Mouse (Mus musculus) kidney, embryonic 15.5 days (tissue): ENCODE results near the gene Pla2g6. TPM values are rescaled to one million over a fixed set of nuclear protein-coding genes. Genes with fewer than 3 reads are reported as not detected.

Source experiments
- ATAC-seq: fragments of 200-750 bp; cut with Nextera tagmentation; replicated peaks from 2 replicates; pipeline ENCODE4 v1.8.0; 2017; ENCODE audit warnings: moderate TSS enrichment; ENCODE audit not compliant: low FRiP score
- H3K27ac ChIP-seq: fragments of 300-500 bp; sonication (generic); 2 replicates; pipeline ENCODE4 v1.5.1; 2015; ENCODE audit warnings: mild to moderate bottlenecking, inconsistent platforms
- H3K27me3 ChIP-seq: fragments of 300-500 bp; sonication (generic); 2 replicates; pipeline ENCODE4 v1.6.1; 2015; ENCODE audit warnings: inconsistent platforms
- H3K36me3 ChIP-seq: fragments of 300-500 bp; sonication (generic); 2 replicates; pipeline ENCODE4 v1.6.1; 2015; ENCODE audit warnings: inconsistent platforms
- H3K4me1 ChIP-seq: fragments of 300-500 bp; sonication (generic); 2 replicates; pipeline ENCODE4 v1.6.1; 2015; ENCODE audit warnings: inconsistent platforms
- H3K4me2 ChIP-seq: fragments of 300-500 bp; sonication (generic); 2 replicates; pipeline ENCODE4 v1.6.1; 2015; ENCODE audit warnings: moderate library complexity, mild to moderate bottlenecking, inconsistent platforms
- H3K4me3 ChIP-seq: fragments of 300-500 bp; sonication (generic); replicated peaks from 2 replicates; pipeline ENCODE4 v1.5.1; 2015; ENCODE audit warnings: mild to moderate bottlenecking, inconsistent platforms
- H3K9ac ChIP-seq: fragments of 300-500 bp; sonication (generic); 2 replicates; pipeline ENCODE4 v1.6.1; 2015; ENCODE audit warnings: mild to moderate bottlenecking, inconsistent platforms
- H3K9me3 ChIP-seq: fragments of 300-500 bp; sonication (generic); replicated peaks from 2 replicates; pipeline ENCODE4 v1.6.1; 2016; ENCODE audit warnings: inconsistent platforms
- WGBS: fragments of 180-500 bp; shearing (Covaris S2); methylation state at CpG from one replicate; pipeline ENCODE4 v1.1.7; 2015; ENCODE audit warnings: mixed read lengths; 5-methylcytosine and 5-hydroxymethylcytosine counted together
- polyA plus RNA-seq: library from polyadenylated mRNA; unstranded; fragments of >200 nt; fragmentation: Nextera tagmentation; extraction: Ambion mirVana; gene quantifications from 2 replicates; pipeline ENCODE4 v1.2.1, GENCODE M21; 2015

Pla2g6 gene
- polyA plus RNA-seq, 1 experiment from 2014 or later: 17.7 TPM

DNA sequence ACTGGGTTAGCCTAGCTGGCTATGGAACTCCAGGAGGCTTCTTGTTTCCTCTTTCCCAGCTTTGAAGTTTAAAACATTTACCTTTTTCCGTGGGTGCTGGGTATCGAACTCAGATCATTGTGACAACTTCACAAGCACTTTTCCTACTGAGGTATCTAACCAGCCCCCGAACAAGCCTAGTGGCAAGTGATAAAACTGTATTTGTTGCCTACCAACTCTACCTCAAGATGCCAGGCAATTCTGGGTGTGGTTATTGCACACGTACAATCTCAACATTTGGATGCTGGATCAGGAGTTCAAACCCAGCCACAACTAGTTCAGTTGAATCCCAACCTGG is 717 bp upstream of the Pla2g6 start:
- ATAC-seq: no peak
- Histone ChIP-seq H3K9me3 (no peaks in the 10 kb centered on the region), H3K27me3 (no peaks in the 10 kb centered on the region), H3K4me1 (peaks cover 43% of the 10 kb centered on the region), H3K9ac (no peak overlapping the region), H3K27ac (no peak overlapping the region), H3K4me2 (peak overlapping the region; percentile 88), H3K4me3 (no peak overlapping the region), H3K36me3 (no peaks in the 10 kb centered on the region)
- WGBS: 93% methylated on average over 4 of the region's 4 CpGs

DNA sequence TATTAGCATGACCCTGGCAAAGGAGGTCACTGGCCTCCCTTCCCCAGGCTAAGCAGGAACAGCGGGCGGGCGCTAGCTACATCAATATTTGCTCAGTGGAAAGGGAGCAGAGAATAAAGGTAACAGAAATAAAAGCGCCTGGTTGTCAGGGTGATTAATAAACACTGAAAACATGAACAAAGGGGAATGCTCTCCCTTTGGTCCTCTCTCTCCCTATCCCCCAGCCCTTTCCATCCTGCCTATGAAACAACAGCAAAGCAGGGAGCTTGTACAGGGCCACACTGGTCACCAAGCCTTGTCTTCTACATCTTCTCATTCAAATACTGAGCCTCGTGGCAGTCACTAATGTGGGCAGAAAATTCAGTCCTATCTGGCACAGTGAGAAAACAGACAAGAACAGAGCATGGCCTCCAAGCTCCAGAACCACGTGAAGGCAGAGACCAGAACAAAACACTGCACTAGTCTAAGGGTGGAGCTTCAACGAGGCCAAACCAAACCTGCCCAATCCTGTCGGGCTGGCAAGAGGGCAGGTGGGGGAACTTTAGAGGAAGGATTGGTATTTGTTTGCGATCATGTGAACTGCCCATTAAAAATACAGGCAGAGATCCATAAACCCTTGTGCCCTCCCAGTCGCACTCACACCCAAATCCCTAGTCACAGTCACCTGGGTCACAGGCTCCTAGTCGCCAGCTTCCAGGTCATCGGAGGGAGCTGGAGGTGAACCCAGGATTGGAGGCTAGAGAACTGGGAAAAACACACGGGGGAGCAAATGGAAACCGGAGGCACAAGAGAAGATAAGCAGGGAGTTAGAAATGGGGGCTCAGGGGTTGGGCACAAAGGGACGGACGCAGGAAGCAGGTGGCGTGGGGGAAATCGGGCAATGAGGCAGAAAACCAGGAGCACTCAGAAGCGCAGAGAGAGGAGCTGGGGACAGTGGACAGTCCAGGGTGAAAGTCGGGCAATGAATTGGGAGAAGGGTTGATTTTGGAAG is 924 bp downstream of the Pla2g6 start:
- H3K27me3 ChIP-seq: no peaks in the 10 kb centered on the region
- peak; percentile 6; the same call in 1 of the 2 replicates for ATAC-seq
- H3K4me2 ChIP-seq: peak overlapping the region; percentile 88
- H3K36me3 ChIP-seq: no peaks in the 10 kb centered on the region
- peak overlapping the region; percentile 94 for H3K27ac ChIP-seq
- peaks cover 57% of the 10 kb centered on the region for H3K4me1 ChIP-seq
- 13% methylated on average over 20 of the region's 20 CpGs for WGBS
- H3K4me3 ChIP-seq: peak overlapping the region; percentile 61
- peak overlapping the region; percentile 62 for H3K9ac ChIP-seq
- H3K9me3 ChIP-seq: no peaks in the 10 kb centered on the region

DNA sequence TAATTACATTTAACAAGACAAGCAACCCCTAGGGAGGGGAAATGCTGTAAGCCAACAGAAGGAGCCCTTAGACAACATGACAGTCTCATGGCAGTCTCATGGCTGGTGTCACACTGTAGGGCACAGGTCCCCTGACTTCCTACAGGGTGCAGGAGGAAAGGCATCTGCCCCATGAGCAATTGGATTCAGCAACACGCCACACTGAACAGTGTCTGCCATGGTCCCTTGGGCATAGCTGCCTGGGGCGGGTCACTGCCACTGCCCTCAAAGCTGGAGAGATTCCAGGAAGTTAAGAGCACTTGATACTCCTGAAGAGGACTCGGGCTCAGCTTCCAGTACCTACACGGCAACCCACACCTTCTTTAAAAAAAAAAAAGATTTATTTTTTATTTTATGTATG is 1.9 kb downstream of the Pla2g6 start:
- H3K4me3 ChIP-seq: no peak overlapping the region
- H3K27me3 ChIP-seq: no peaks in the 10 kb centered on the region
- ATAC-seq: no peak
- no peaks in the 10 kb centered on the region for H3K9me3 ChIP-seq
- H3K36me3 ChIP-seq: no peaks in the 10 kb centered on the region
- peak overlapping the region; percentile 94; the same call in 1 of the 2 replicates for H3K27ac ChIP-seq
- 32% methylated on average over 4 of the region's 4 CpGs for WGBS
- no peak overlapping the region for H3K9ac ChIP-seq
- H3K4me1 ChIP-seq: peaks cover 63% of the 10 kb centered on the region
- peak overlapping the region; percentile 88 for H3K4me2 ChIP-seq

DNA sequence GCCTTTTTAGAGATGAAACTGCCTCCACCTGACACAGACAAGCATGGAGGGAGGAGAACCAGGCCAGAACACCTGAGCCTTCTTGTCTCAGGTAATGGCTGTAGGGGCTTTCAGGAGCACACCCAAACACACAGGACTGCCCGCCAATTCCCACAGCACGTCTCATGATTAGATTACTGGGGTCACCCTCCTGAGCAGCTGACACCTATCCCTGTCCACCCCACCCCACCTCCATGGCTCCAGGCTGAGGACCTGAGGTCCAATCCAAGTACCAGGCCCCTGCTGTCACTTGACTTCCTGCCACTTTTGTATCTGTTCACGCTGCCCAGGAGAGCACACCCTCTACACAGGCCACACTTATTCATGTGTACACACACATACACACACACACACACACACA is 2.4 kb downstream of the Pla2g6 start:
- H3K4me2 ChIP-seq: no peak overlapping the region

DNA sequence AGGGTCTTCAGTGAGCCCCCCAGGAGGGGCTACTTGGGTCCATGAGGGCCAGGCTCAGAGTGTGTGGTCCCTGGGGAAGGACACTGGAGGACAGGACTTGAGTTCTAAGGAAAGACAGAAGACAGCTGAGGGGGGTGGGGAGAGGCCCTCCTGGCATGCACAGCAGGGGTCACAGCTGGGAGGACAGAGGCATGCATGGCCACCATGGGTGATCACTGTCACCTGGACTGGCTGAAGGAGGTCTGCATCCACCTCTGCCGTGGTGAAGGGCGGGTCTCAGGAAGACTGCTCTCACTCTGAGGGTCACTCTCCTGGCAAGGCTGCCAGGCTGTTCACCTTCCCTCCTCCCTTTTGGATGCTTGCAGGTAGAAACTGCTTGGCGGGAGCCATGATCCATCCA is 3.8 kb downstream of the Pla2g6 start:
- H3K9ac ChIP-seq: no peak overlapping the region
- H3K36me3 ChIP-seq: no peaks in the 10 kb centered on the region
- ATAC-seq: no peak
- H3K27me3 ChIP-seq: no peaks in the 10 kb centered on the region
- no peak overlapping the region for H3K4me2 ChIP-seq
- H3K27ac ChIP-seq: peak overlapping the region; percentile 77
- H3K9me3 ChIP-seq: no peaks in the 10 kb centered on the region
- WGBS: 93% methylated on average over 3 of the region's 3 CpGs
- peaks cover 59% of the 10 kb centered on the region for H3K4me1 ChIP-seq
- H3K4me3 ChIP-seq: no peak overlapping the region

More for the DNA sequence above, 2.4 kb downstream of the Pla2g6 start:
- Histone ChIP-seq H3K9me3 (no peaks in the 10 kb centered on the region), H3K9ac (no peak overlapping the region), H3K4me1 (peaks cover 63% of the 10 kb centered on the region), H3K4me3 (no peak overlapping the region), H3K27me3 (no peaks in the 10 kb centered on the region), H3K27ac (no peak overlapping the region), H3K36me3 (no peaks in the 10 kb centered on the region)
- WGBS: 87% methylated on average over 3 of the region's 3 CpGs
- ATAC-seq: no peak

DNA sequence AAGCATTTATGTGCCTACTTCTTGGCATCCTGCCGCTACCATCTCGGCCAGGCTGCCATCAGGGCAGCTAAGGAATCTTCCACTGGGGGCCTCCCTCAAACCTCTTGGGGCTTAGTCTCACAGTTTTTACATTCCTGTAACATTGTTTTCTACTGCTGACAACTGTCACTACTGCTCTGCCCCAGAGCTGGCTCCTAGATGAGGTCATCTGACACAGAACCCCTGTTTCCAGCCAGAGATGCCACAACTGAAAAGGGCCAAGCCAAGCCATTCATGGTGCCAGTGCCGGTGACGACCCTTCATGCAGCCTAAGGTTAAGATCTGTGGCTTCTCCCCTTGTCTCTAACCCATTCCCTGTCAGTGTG is 4.4 kb downstream of the Pla2g6 start:
- H3K9me3 ChIP-seq: no peaks in the 10 kb centered on the region
- 81% methylated on average over 4 of the region's 4 CpGs for WGBS
- H3K4me1 ChIP-seq: peaks cover 59% of the 10 kb centered on the region
- no peak overlapping the region for H3K4me2 ChIP-seq
- H3K27ac ChIP-seq: peak overlapping the region; percentile 77
- no peaks in the 10 kb centered on the region for H3K27me3 ChIP-seq
- no peak overlapping the region for H3K9ac ChIP-seq
- no peak overlapping the region for H3K4me3 ChIP-seq
- no peaks in the 10 kb centered on the region for H3K36me3 ChIP-seq
- ATAC-seq: no peak

DNA sequence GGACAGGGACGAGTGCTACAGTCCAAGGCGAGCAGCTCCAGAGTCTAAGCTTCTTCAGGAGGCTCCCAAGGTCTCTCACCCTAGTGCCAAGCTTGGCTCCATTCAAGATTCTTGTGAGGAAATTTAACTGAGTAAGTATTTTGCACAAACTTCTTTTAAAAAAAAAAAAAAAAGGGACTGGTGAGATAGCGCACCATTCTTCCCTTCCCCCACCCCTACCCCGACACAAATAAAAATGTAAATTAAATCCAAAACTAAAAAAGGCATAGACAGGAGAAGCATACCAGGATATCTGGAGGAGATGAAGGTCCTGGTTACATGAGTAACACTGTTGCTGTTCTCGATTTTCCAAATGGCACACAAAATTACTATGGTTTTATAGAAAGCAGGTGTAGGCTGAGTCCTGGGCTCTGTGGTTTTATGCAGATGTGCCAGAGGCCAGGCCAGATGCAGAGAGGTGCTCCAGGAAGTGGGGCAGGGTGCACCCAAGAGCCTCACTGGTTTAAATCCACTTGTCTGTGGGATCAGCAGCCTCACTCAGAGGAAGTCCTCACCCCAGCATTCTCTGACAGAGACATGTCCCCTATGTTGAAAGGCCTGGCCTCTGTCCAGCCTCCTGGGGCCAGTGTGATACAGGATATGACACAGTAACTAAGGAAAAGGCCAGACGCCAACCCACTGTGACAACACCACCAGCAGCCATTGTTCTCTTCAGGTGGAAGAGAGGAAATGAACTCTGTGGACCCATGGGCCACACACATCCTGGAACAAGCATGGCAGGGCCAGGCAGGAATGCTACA is 5.0 kb downstream of the Pla2g6 start:
- Histone ChIP-seq H3K27me3 (no peaks in the 10 kb centered on the region), H3K4me1 (peaks cover 56% of the 10 kb centered on the region), H3K9me3 (no peaks in the 10 kb centered on the region), H3K4me2 (no peak overlapping the region), H3K9ac (no peak overlapping the region), H3K27ac (peak overlapping the region; percentile 77), H3K36me3 (no peaks in the 10 kb centered on the region), H3K4me3 (no peak overlapping the region)
- WGBS: 69% methylated on average over 6 of the region's 6 CpGs
- ATAC-seq: no peak

DNA sequence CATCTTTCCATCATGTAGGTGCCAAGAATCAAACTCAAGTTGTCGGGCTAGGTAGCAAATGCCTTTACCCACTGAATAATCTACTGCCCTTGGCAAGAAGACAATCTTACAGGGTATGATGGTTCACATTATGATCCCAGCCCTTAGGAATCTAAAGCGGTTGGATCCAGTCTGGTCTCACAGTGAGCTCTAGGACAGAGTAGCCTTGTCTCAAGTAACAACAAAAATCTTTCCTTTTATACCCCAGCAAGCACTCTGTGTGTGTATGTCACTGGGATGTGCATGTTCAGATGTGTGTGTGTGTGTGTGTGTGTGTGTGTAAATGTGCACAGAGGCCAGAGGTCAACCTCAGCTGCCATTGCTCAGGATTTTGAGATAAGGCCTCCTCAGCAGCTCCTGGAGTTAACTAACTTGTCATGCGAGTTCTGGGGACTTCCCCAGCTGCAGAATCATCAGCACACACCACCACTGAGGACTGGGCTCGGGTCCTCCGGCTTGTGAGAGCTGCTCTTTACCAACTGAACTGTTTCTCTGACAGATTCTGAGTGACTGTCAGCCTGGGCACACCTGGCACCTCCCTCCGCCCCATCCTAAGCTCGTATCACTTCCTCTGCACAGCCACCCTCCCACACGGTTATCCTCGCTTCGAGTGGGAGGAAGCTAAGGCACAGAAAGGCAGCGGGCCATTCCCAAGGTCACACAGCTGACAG is 5.8 kb downstream of the Pla2g6 start:
- Histone ChIP-seq H3K4me1 (peaks cover 53% of the 10 kb centered on the region), H3K4me2 (no peak overlapping the region), H3K9me3 (no peaks in the 10 kb centered on the region), H3K36me3 (no peaks in the 10 kb centered on the region), H3K27ac (peak overlapping the region; percentile 70), H3K27me3 (no peaks in the 10 kb centered on the region), H3K4me3 (no peak overlapping the region), H3K9ac (no peak overlapping the region)
- no peak for ATAC-seq
- 49% methylated on average over 11 of the region's 11 CpGs for WGBS

DNA sequence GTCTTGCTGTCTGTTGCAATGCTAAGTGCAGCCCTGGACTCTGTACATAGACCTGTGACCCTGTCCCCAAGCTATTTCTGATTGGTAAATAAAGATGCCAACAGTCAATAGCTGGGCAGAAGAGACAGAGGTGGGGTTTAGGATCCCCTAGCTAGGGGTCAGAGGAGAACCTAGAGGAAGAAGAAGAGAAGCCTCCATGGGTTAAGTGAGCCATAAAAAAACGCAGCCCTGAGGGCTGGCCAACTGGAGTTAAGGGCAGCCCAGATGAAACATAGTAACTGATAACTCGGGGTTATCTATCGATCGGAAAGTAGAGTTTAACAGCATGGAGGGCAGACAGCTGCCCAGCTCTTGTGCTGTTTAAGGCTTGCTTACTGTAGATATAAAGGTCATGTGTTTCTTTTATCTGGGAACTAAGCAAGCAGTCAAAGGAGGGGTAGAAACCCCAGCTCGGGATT is 6.4 kb downstream of the Pla2g6 start:
- no peak for ATAC-seq
- no peaks in the 10 kb centered on the region for H3K9me3 ChIP-seq
- H3K36me3 ChIP-seq: 0 out of 2 replicates have a peak, but pooled peaks cover 4% of the 10 kb centered on the region
- H3K4me1 ChIP-seq: peaks cover 46% of the 10 kb centered on the region
- peak overlapping the region; percentile 70; the same call in 1 of the 2 replicates for H3K27ac ChIP-seq
- 67% methylated on average over 5 of the region's 5 CpGs for WGBS
- no peak overlapping the region for H3K4me2 ChIP-seq
- no peak overlapping the region for H3K4me3 ChIP-seq
- H3K9ac ChIP-seq: no peak overlapping the region
- no peaks in the 10 kb centered on the region for H3K27me3 ChIP-seq

DNA sequence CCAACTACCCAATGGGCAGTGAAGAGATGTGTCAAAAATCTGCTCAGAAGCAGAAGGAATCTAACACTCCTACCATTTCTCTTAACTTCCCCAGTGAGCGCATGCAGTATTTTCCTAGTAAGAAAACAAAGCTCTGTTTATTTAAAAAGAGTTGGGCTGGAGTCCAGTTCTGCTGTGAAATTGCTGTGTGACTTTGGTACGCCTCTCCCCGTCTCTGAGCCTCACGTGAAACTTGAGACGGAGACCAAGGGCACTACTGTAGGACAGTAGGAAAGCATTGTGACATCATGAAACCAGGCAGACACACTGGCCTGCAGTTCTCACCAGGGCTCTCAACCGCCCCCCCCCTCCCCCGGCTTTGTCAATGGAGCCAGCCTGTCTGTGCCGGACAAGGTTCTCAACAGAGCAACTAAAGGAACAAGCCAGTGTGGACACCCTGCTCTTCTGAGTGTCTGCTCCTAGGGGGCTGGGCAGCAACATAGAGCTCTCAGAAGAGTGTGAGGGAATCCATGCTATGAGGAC is 14.3 kb downstream of the Pla2g6 start:
- no peaks in the 10 kb centered on the region for H3K27me3 ChIP-seq
- peaks cover 22% of the 10 kb centered on the region for H3K36me3 ChIP-seq
- 64% methylated on average over 8 of the region's 8 CpGs for WGBS
- ATAC-seq: no peak
- no peak overlapping the region for H3K4me3 ChIP-seq
- H3K9ac ChIP-seq: no peak overlapping the region
- H3K9me3 ChIP-seq: no peaks in the 10 kb centered on the region
- H3K4me2 ChIP-seq: no peak overlapping the region
- 0 out of 2 replicates have a peak, but pooled peaks cover 3% of the 10 kb centered on the region for H3K4me1 ChIP-seq
- no peak overlapping the region for H3K27ac ChIP-seq

DNA sequence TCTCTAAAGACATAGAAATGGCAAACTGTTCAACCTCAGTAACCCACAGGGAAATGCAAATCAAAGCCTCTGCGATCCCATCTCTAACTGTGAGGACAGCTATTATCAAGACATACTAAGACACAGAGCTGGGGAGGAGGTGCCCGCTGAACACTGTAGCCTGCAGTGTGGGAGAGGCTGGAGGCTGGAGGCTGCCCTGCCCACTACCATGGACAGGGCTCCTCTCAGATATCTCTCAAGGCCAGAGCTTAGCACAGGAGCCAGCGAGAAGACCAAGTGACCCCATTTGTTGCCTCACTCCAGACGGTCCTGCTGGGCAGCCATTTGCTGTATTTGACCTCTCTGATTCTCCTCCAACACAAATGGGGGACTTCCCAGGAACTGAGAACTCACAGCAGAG is 20.3 kb downstream of the Pla2g6 start:
- no peak for ATAC-seq
- WGBS: 50% methylated on average over 4 of the region's 4 CpGs

More for the DNA sequence above, 20.3 kb downstream of the Pla2g6 start:
- H3K4me3 ChIP-seq: no peak overlapping the region
- no peak overlapping the region for H3K27ac ChIP-seq
- no peak overlapping the region for H3K4me2 ChIP-seq
- peaks cover 38% of the 10 kb centered on the region for H3K36me3 ChIP-seq
- H3K9me3 ChIP-seq: no peaks in the 10 kb centered on the region
- no peak overlapping the region for H3K9ac ChIP-seq
- H3K27me3 ChIP-seq: no peaks in the 10 kb centered on the region
- no peaks in the 10 kb centered on the region for H3K4me1 ChIP-seq
